Mouse (Mus musculus) liver, embryonic 12.5 days (tissue): ENCODE data around the gene Map1b. TPM values are rescaled to one million over a fixed set of nuclear protein-coding genes. Genes with fewer than 3 reads are reported as not detected.

Experiments used
- ATAC-seq: fragments of 200-750 bp; cut with Nextera tagmentation; 2 replicates; pipeline ENCODE4 v1.8.0; 2017; ENCODE audit warnings: moderate number of reproducible peaks, mild to moderate bottlenecking, moderate library complexity
- H3K27ac ChIP-seq: fragments of 300-500 bp; sonication (generic); 2 replicates; pipeline ENCODE4 v1.5.1; 2016; ENCODE audit warnings: mild to moderate bottlenecking
- H3K27me3 ChIP-seq: fragments of 300-500 bp; sonication (generic); replicated peaks from 2 replicates; pipeline ENCODE4 v1.6.1; 2016; ENCODE audit warnings: mild to moderate bottlenecking, moderate library complexity
- H3K36me3 ChIP-seq: fragments of 300-500 bp; sonication (generic); 2 replicates; pipeline ENCODE4 v1.6.1; 2016; ENCODE audit warnings: mild to moderate bottlenecking, moderate library complexity
- H3K4me1 ChIP-seq: fragments of 300-500 bp; sonication (generic); 2 replicates; pipeline ENCODE4 v1.6.1; 2016
- H3K4me2 ChIP-seq: fragments of 300-500 bp; sonication (generic); 2 replicates; pipeline ENCODE4 v1.6.1; 2016; ENCODE audit warnings: mild to moderate bottlenecking, moderate library complexity
- H3K4me3 ChIP-seq: fragments of 300-500 bp; sonication (generic); 2 replicates; pipeline ENCODE4 v1.5.1; 2016; ENCODE audit warnings: mild to moderate bottlenecking, moderate library complexity
- H3K9ac ChIP-seq: fragments of 300-500 bp; sonication (generic); 2 replicates; pipeline ENCODE4 v1.6.1; 2016; ENCODE audit warnings: mild to moderate bottlenecking, moderate library complexity
- H3K9me3 ChIP-seq: fragments of 300-500 bp; sonication (generic); replicated peaks from 2 replicates; pipeline ENCODE4 v1.6.1; 2016; ENCODE audit warnings: mild to moderate bottlenecking, moderate library complexity
- WGBS: fragments of 180-500 bp; shearing (Covaris S2); methylation state at CpG from one replicate; pipeline ENCODE4 v1.1.7; 2016; ENCODE audit not compliant: insufficient replicate concordance; 5-methylcytosine and 5-hydroxymethylcytosine counted together
- polyA plus RNA-seq: library from polyadenylated mRNA; unstranded; fragments of >200 nt; fragmentation: Nextera tagmentation; extraction: Ambion mirVana; gene quantifications from 2 replicates; pipeline ENCODE4 v1.2.1, GENCODE M21; 2016

The Map1b gene
- polyA plus RNA-seq, 1 experiment from 2014 or later: 11.2 TPM

GRCm38 (mm10) chr13:99501393-99501792 is 14.9 kb downstream of the Map1b start:
- Histone ChIP-seq H3K9me3 (no peaks in the 10 kb centered on the region), H3K4me2 (no peak overlapping the region), H3K27ac (no peak overlapping the region), H3K4me1 (no peaks in the 10 kb centered on the region), H3K4me3 (no peak overlapping the region), H3K9ac (no peak overlapping the region), H3K36me3 (no peaks in the 10 kb centered on the region), H3K27me3 (no peaks in the 10 kb centered on the region)
- 71% methylated on average over 7 of the region's 7 CpGs for WGBS
- ATAC-seq: no peak

GRCm38 (mm10) chr13:99500609-99501008 is 15.7 kb downstream of the Map1b start:
- Histone ChIP-seq H3K4me3 (no peak overlapping the region), H3K27ac (no peak overlapping the region), H3K9me3 (no peaks in the 10 kb centered on the region), H3K36me3 (no peaks in the 10 kb centered on the region), H3K4me1 (no peaks in the 10 kb centered on the region), H3K27me3 (no peaks in the 10 kb centered on the region), H3K4me2 (no peak overlapping the region), H3K9ac (no peak overlapping the region)
- 60% methylated on average over 3 of the region's 3 CpGs for WGBS
- no peak for ATAC-seq

GRCm38 (mm10) chr13:99499764-99500163 is 16.6 kb downstream of the Map1b start:
- WGBS: 75% methylated on average over 9 of the region's 9 CpGs
- Histone ChIP-seq H3K4me2 (no peak overlapping the region), H3K4me3 (no peak overlapping the region), H3K9me3 (no peaks in the 10 kb centered on the region), H3K27ac (no peak overlapping the region), H3K9ac (no peak overlapping the region), H3K36me3 (no peaks in the 10 kb centered on the region), H3K4me1 (no peaks in the 10 kb centered on the region), H3K27me3 (no peaks in the 10 kb centered on the region)
- ATAC-seq: no peak

GRCm38 (mm10) chr13:99496106-99496505 is 20.2 kb downstream of the Map1b start:
- ATAC-seq: no peak
- H3K4me2 ChIP-seq: no peak overlapping the region
- 61% methylated on average over 7 of the region's 7 CpGs for WGBS

GRCm38 (mm10) chr13:99494416-99494815 is 21.9 kb downstream of the Map1b start:
- H3K4me2 ChIP-seq: no peak overlapping the region
- no peak overlapping the region for H3K9ac ChIP-seq
- no peak overlapping the region for H3K27ac ChIP-seq
- no peaks in the 10 kb centered on the region for H3K9me3 ChIP-seq
- H3K4me1 ChIP-seq: no peaks in the 10 kb centered on the region
- H3K27me3 ChIP-seq: no peaks in the 10 kb centered on the region
- no peak overlapping the region for H3K4me3 ChIP-seq
- H3K36me3 ChIP-seq: no peaks in the 10 kb centered on the region
- no peak for ATAC-seq
- WGBS: 81% methylated on average over 10 of the region's 10 CpGs

More at GRCm38 (mm10) chr13:99496106-99496505, 20.2 kb downstream of the Map1b start:
- H3K4me3 ChIP-seq: no peak overlapping the region
- no peak overlapping the region for H3K27ac ChIP-seq
- H3K9me3 ChIP-seq: no peaks in the 10 kb centered on the region
- no peaks in the 10 kb centered on the region for H3K4me1 ChIP-seq
- no peak overlapping the region for H3K9ac ChIP-seq
- no peaks in the 10 kb centered on the region for H3K36me3 ChIP-seq
- H3K27me3 ChIP-seq: no peaks in the 10 kb centered on the region

GRCm38 (mm10) chr13:99493304-99493904 is 22.9 kb downstream of the Map1b start:
- H3K4me2 ChIP-seq: no peak overlapping the region
- H3K36me3 ChIP-seq: no peaks in the 10 kb centered on the region
- ATAC-seq: no peak
- WGBS: 74% methylated on average over 5 of the region's 5 CpGs
- no peaks in the 10 kb centered on the region for H3K27me3 ChIP-seq
- no peak overlapping the region for H3K27ac ChIP-seq
- no peaks in the 10 kb centered on the region for H3K4me1 ChIP-seq
- H3K9me3 ChIP-seq: no peaks in the 10 kb centered on the region
- H3K9ac ChIP-seq: no peak overlapping the region
- H3K4me3 ChIP-seq: no peak overlapping the region

- no peak for ATAC-seq
- 51% methylated on average over 7 of the region's 7 CpGs for WGBS
Observed at GRCm38 (mm10) chr13:99492619-99493303, 23.6 kb downstream of the Map1b start.

GRCm38 (mm10) chr13:99489998-99490397 is 26.3 kb downstream of the Map1b start:
- H3K9me3 ChIP-seq: no peaks in the 10 kb centered on the region
- 76% methylated on average over 4 of the region's 4 CpGs for WGBS
- no peaks in the 10 kb centered on the region for H3K4me1 ChIP-seq
- no peak for ATAC-seq
- H3K27me3 ChIP-seq: no peaks in the 10 kb centered on the region
- H3K27ac ChIP-seq: no peak overlapping the region
- H3K4me2 ChIP-seq: no peak overlapping the region
- no peak overlapping the region for H3K9ac ChIP-seq
- no peak overlapping the region for H3K4me3 ChIP-seq
- H3K36me3 ChIP-seq: no peaks in the 10 kb centered on the region

More at GRCm38 (mm10) chr13:99492619-99493303, 23.6 kb downstream of the Map1b start:
- no peak overlapping the region for H3K4me3 ChIP-seq
- no peak overlapping the region for H3K27ac ChIP-seq
- H3K9me3 ChIP-seq: no peaks in the 10 kb centered on the region
- no peaks in the 10 kb centered on the region for H3K27me3 ChIP-seq
- no peak overlapping the region for H3K4me2 ChIP-seq
- H3K9ac ChIP-seq: no peak overlapping the region
- H3K4me1 ChIP-seq: no peaks in the 10 kb centered on the region
- H3K36me3 ChIP-seq: no peaks in the 10 kb centered on the region

- Histone ChIP-seq H3K9me3 (no peaks in the 10 kb centered on the region), H3K9ac (no peak overlapping the region), H3K27me3 (no peaks in the 10 kb centered on the region), H3K4me2 (no peak overlapping the region), H3K4me3 (no peak overlapping the region), H3K36me3 (no peaks in the 10 kb centered on the region), H3K4me1 (no peaks in the 10 kb centered on the region), H3K27ac (no peak overlapping the region)
- 63% methylated on average over 5 of the region's 5 CpGs for WGBS
- no peak for ATAC-seq
Observed at GRCm38 (mm10) chr13:99489175-99489574, 27.2 kb downstream of the Map1b start.

GRCm38 (mm10) chr13:99485861-99486260 is 30.5 kb downstream of the Map1b start:
- no peak overlapping the region for H3K27ac ChIP-seq
- no peak for ATAC-seq
- 83% methylated on average over 9 of the region's 9 CpGs for WGBS
- no peak overlapping the region for H3K4me2 ChIP-seq
- no peaks in the 10 kb centered on the region for H3K9me3 ChIP-seq
- H3K9ac ChIP-seq: no peak overlapping the region
- no peaks in the 10 kb centered on the region for H3K4me1 ChIP-seq
- H3K36me3 ChIP-seq: no peaks in the 10 kb centered on the region
- H3K4me3 ChIP-seq: no peak overlapping the region
- H3K27me3 ChIP-seq: no peaks in the 10 kb centered on the region

- no peaks in the 10 kb centered on the region for H3K27me3 ChIP-seq
- H3K27ac ChIP-seq: no peak overlapping the region
- H3K9me3 ChIP-seq: no peaks in the 10 kb centered on the region
- no peaks in the 10 kb centered on the region for H3K36me3 ChIP-seq
- no peak for ATAC-seq
- H3K4me3 ChIP-seq: no peak overlapping the region
- no peaks in the 10 kb centered on the region for H3K4me1 ChIP-seq
- WGBS: 74% methylated on average over 7 of the region's 7 CpGs
- H3K9ac ChIP-seq: no peak overlapping the region
- no peak overlapping the region for H3K4me2 ChIP-seq
Observed at GRCm38 (mm10) chr13:99485331-99485733, 31.0 kb downstream of the Map1b start.

GRCm38 (mm10) chr13:99484905-99485304 is 31.4 kb downstream of the Map1b start:
- Histone ChIP-seq H3K4me2 (no peak overlapping the region), H3K4me1 (no peaks in the 10 kb centered on the region), H3K36me3 (no peaks in the 10 kb centered on the region), H3K9me3 (no peaks in the 10 kb centered on the region), H3K9ac (no peak overlapping the region), H3K27me3 (no peaks in the 10 kb centered on the region), H3K4me3 (no peak overlapping the region), H3K27ac (no peak overlapping the region)
- no peak for ATAC-seq
- WGBS: 71% methylated on average over 10 of the region's 10 CpGs

- Histone ChIP-seq H3K4me3 (no peak overlapping the region), H3K4me2 (no peak overlapping the region), H3K4me1 (no peaks in the 10 kb centered on the region), H3K27ac (no peak overlapping the region), H3K36me3 (no peaks in the 10 kb centered on the region), H3K9me3 (no peaks in the 10 kb centered on the region), H3K9ac (no peak overlapping the region), H3K27me3 (no peaks in the 10 kb centered on the region)
- ATAC-seq: no peak
Observed at GRCm38 (mm10) chr13:99483433-99483832, 32.9 kb downstream of the Map1b start.
